Mouse (Mus musculus) spleen, adult 2 months (tissue): Measurements from ENCODE around the gene Sclt1.

ENCODE experiments used
- CTCF ChIP-seq: fragments of 200-500 bp; IDR thresholded peaks from 2 replicates; pipeline ENCODE4 v1.5.1; 2011; ENCODE audit warnings: mild to moderate bottlenecking, inconsistent platforms; ENCODE audit not compliant: insufficient read depth, insufficient read length, insufficient replicate concordance; ENCODE audit errors: extremely low read depth
- POLR2A ChIP-seq: fragments of 200-500 bp; IDR thresholded peaks from 2 replicates; pipeline ENCODE4 v1.6.1; 2011; ENCODE audit warnings: low read depth, low read length, inconsistent platforms

GRCm38 (mm10) chr3:41592805-41593204 is 149.5 kb downstream of the Sclt1 start:
- no peak for TF ChIP-seq POLR2A
- no peak for TF ChIP-seq CTCF
